Comparison of ENCODE assay signal across 21 mouse cellular contexts in the genomic region with DNA sequence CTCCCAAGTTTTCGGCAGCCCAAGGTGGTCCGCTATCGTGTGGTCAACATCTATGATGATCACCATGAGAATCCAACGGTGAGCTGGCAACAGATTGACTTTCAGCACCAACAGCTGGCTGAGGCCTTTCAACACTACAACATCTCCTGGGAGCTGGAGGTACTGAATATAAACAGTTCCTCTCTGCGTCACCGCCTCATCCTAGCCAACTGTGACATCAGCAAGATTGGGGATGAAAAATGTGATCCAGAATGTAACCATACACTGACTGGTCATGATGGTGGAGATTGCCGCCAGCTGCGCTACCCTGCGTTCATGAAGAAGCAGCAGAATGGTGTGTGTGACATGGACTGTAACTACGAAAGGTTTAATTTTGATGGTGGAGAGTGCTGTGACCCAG. TPM values are rescaled to one million over a fixed set of nuclear protein-coding genes. Genes with fewer than 3 reads are reported as not detected.
"Had no signal": no experiment of that assay in that cellular context is flagged by ENCODE, and none has a peak within 500 bp of the region (broad histone marks: within the 10 kb centered on the region; RNA-seq: fewer than 3 reads in every experiment).

No protein-coding gene starts in this region.

- H3K4me1 ChIP-seq: liver, embryonic 13.5 days; midbrain, embryonic 12.5 days; midbrain, embryonic 15.5 days; neural tube, embryonic 12.5 days; neural tube, embryonic 15.5 days had no signal

- H3K4me2 ChIP-seq: liver, embryonic 13.5 days; midbrain, embryonic 12.5 days; midbrain, embryonic 15.5 days; neural tube, embryonic 12.5 days; neural tube, embryonic 15.5 days had no signal

- H3K9ac ChIP-seq: liver, embryonic 13.5 days; midbrain, embryonic 12.5 days; midbrain, embryonic 15.5 days; neural tube, embryonic 12.5 days; neural tube, embryonic 15.5 days had no signal

- H3K9me3 ChIP-seq: liver, embryonic 13.5 days; midbrain, embryonic 12.5 days; midbrain, embryonic 15.5 days; neural tube, embryonic 12.5 days; neural tube, embryonic 15.5 days had no signal

- H3K27ac ChIP-seq: kidney, postnatal 0 days; layer of hippocampus, adult 2 months; left cerebral cortex, adult 2 months; liver, embryonic 13.5 days; macrophage; midbrain, embryonic 12.5 days; midbrain, embryonic 15.5 days; neural tube, embryonic 12.5 days; neural tube, embryonic 15.5 days; stomach, postnatal 0 days had no signal

- ATAC-seq: midbrain, embryonic 15.5 days had no signal

- H3K4me3 ChIP-seq: layer of hippocampus, adult 2 months; left cerebral cortex, adult 2 months; liver, embryonic 13.5 days; midbrain, embryonic 12.5 days; midbrain, embryonic 15.5 days; neural tube, embryonic 12.5 days; neural tube, embryonic 15.5 days had no signal

- H3K27me3 ChIP-seq: liver, embryonic 13.5 days; midbrain, embryonic 12.5 days; midbrain, embryonic 15.5 days; neural tube, embryonic 12.5 days; neural tube, embryonic 15.5 days had no signal

- H3K36me3 ChIP-seq: liver, embryonic 13.5 days; midbrain, embryonic 12.5 days; midbrain, embryonic 15.5 days; neural tube, embryonic 12.5 days; neural tube, embryonic 15.5 days had no signal

- DNase-seq: kidney, adult 2 months; kidney, postnatal 25 days; layer of hippocampus, adult 9-11 months; layer of hippocampus, postnatal 36 days; liver, embryonic 13.5 days; lung, adult 2 months; lung, postnatal 14 days; right cerebral cortex, adult 18-20 months; right cerebral cortex, postnatal 14 days; right cerebral cortex, postnatal 4 days; thymus, adult 18-20 months; thymus, postnatal 36 days had no signal

RNA-seq across cellular contexts. Expression of gene Pappa, which starts 32.3 kb away (rescaled TPM):
- polyA plus RNA-seq: macrophage had no signal
